Mouse (Mus musculus) regulatory T cell (primary cell): ENCODE results near the gene Eml1.

Experiments used
- in situ Hi-C: fragments of 300-600 bp; cut with MboI, MseI; formaldehyde crosslinking; loops from one replicate; pipeline ENCODE4 v1.15.1; 2025; ENCODE audit warnings: high pct_unique_total_duplicates

Eml1 gene

GRCm38 (mm10) chr12:108546508-108547153 lies 175.9 kb downstream of the Eml1 start:
- in situ Hi-C loops: no loop called here

GRCm38 (mm10) chr12:108547251-108547875 lies 176.6 kb downstream of the Eml1 start:
- in situ Hi-C loops: no loop called here

GRCm38 (mm10) chr12:108551731-108552130 lies 181.0 kb downstream of the Eml1 start:
- in situ Hi-C loops: no loop called here

- in situ Hi-C loops: no loop called here
Measured at GRCm38 (mm10) chr12:108553079-108553478, 182.3 kb downstream of the Eml1 start.

GRCm38 (mm10) chr12:108554120-108554841 lies 183.5 kb downstream of the Eml1 start, which contains the start of gene Evl:
Gene Evl, plus strand, starts transcription at chr12:108554720.
- in situ Hi-C loops: no loop called here

GRCm38 (mm10) chr12:108554861-108555556 lies 184.3 kb downstream of the Eml1 start:
- in situ Hi-C loops: no loop called here

- in situ Hi-C loops: no loop called here
Measured at GRCm38 (mm10) chr12:108558194-108558593, 187.4 kb downstream of the Eml1 start.

GRCm38 (mm10) chr12:108563238-108563637 lies 192.5 kb downstream of the Eml1 start:
- in situ Hi-C loops: no loop called here

GRCm38 (mm10) chr12:108564910-108565506 lies 194.3 kb downstream of the Eml1 start:
- in situ Hi-C loops: no loop called here

- in situ Hi-C loops: no loop called here
Measured at GRCm38 (mm10) chr12:108579156-108579871, 208.6 kb downstream of the Eml1 start.

- in situ Hi-C loops: loop anchor here (10.0 kb wide), 1 partner anchor 1251 kb away; no protein-coding TSS in a partner anchor
Measured at GRCm38 (mm10) chr12:108583775-108584174, 213.0 kb downstream of the Eml1 start.
